Comparison of ENCODE assay signal across 8 mouse cellular contexts in genomic region chr12:55493381-55493780, GRCm38 (mm10). TPM values are rescaled to one million over a fixed set of nuclear protein-coding genes. Genes with fewer than 3 reads are reported as not detected.
DNase-seq lines count a peak whose midpoint lies in the region; ATAC-seq and TF ChIP-seq lines count a peak whose summit lies in the region.

No protein-coding gene starts in this region.

- peaks cover 23% of the 10 kb centered on the region for H3K36me3 ChIP-seq in kidney, embryonic 16.5 days (ENCODE audit: insufficient read depth, low read length)
- H3K36me3 ChIP-seq in embryonic facial prominence, embryonic 14.5 days (ENCODE audit: control insufficient read depth, insufficient read depth, low read length), result peaks cover 29% of the 10 kb centered on the region
- peaks cover 9% of the 10 kb centered on the region; the same call in 1 of the 2 replicates for H3K36me3 ChIP-seq in hindbrain, postnatal 0 days (ENCODE audit: insufficient read depth, low read length)

- H3K9me3 ChIP-seq in kidney, embryonic 16.5 days (ENCODE audit: low read length), result no peaks in the 10 kb centered on the region
- H3K9me3 ChIP-seq in embryonic facial prominence, embryonic 14.5 days (ENCODE audit: control insufficient read depth, low read length), result no peaks in the 10 kb centered on the region
- no peaks in the 10 kb centered on the region for H3K9me3 ChIP-seq in hindbrain, postnatal 0 days (ENCODE audit: low read length)

- peak overlapping the region; percentile 75 for H3K4me2 ChIP-seq in kidney, embryonic 16.5 days (replicated peaks; ENCODE audit: low read depth, low read length)
- peak overlapping the region; percentile 63 for H3K4me2 ChIP-seq in embryonic facial prominence, embryonic 14.5 days (ENCODE audit: low read depth, low read length)
- peak overlapping the region; percentile 89 for H3K4me2 ChIP-seq in hindbrain, postnatal 0 days (ENCODE audit: low read depth, low read length)

- WGBS in kidney, embryonic 16.5 days, result 38% methylated on average over 8 of the region's 8 CpGs
- 23% methylated on average over 8 of the region's 8 CpGs for WGBS in embryonic facial prominence, embryonic 14.5 days
- 43% methylated on average over 8 of the region's 8 CpGs for WGBS in hindbrain, postnatal 0 days
- 51% methylated on average over 8 of the region's 8 CpGs for WGBS in lung, adult 2 months

- H3K27ac ChIP-seq in kidney, embryonic 16.5 days (ENCODE audit: low read length), result peak overlapping the region; percentile 100
- H3K27ac ChIP-seq in embryonic facial prominence, embryonic 14.5 days (replicated peaks; ENCODE audit: low read depth, low read length), result peak overlapping the region; percentile 100
- H3K27ac ChIP-seq in hindbrain, postnatal 0 days, result peak overlapping the region; percentile 99; the same call in 1 of the 2 replicates

- H3K27me3 ChIP-seq in kidney, embryonic 16.5 days (ENCODE audit: insufficient read depth, low read length), result no peaks in the 10 kb centered on the region
- no peaks in the 10 kb centered on the region for H3K27me3 ChIP-seq in embryonic facial prominence, embryonic 14.5 days (replicated peaks; ENCODE audit: control insufficient read depth, insufficient read depth, low read length)
- no peaks in the 10 kb centered on the region for H3K27me3 ChIP-seq in hindbrain, postnatal 0 days (ENCODE audit: insufficient read depth, low read length)

- H3K4me1 ChIP-seq in kidney, embryonic 16.5 days (ENCODE audit: insufficient read depth, low read length), result peaks cover 31% of the 10 kb centered on the region
- peaks cover 23% of the 10 kb centered on the region for H3K4me1 ChIP-seq in embryonic facial prominence, embryonic 14.5 days (ENCODE audit: control insufficient read depth, insufficient read depth, low read length)
- H3K4me1 ChIP-seq in hindbrain, postnatal 0 days (ENCODE audit: insufficient read depth, low read length), result 0 out of 2 replicates have a peak, but pooled peaks cover 8% of the 10 kb centered on the region
- peaks cover 19% of the 10 kb centered on the region for H3K4me1 ChIP-seq in lung, adult 2 months (ENCODE audit: control insufficient read depth, insufficient read depth, low read length)

- no peak for ATAC-seq in kidney, embryonic 16.5 days (ENCODE audit: low FRiP score, low TSS enrichment)
- ATAC-seq in embryonic facial prominence, embryonic 14.5 days (ENCODE audit: low read depth), result no peak
- ATAC-seq in hindbrain, postnatal 0 days, result no peak

- no peak for TF ChIP-seq POLR2A in lung, adult 2 months (IDR thresholded peaks at IDR 0.05; ENCODE audit: borderline replicate concordance, extremely low read depth, low read depth, low read length)

- no peak for DNase-seq in kidney, adult 9 months
- DNase-seq in embryonic facial prominence, embryonic 14.5 days (ENCODE audit: low spot score), result no peak
- DNase-seq in hindbrain, postnatal 0 days (ENCODE audit: low spot score), result no peak
- peak; percentile 26 for DNase-seq in naive thymus-derived CD4-positive, alpha-beta T cell, adult 2 months (ENCODE audit: low read depth)
- no peak for DNase-seq in cerebellum, postnatal 25 days
- no peak for DNase-seq in spleen, postnatal 36 days (ENCODE audit: low spot score in 2 of 2)
- no peak for DNase-seq in lung, adult 2 months

- H3K4me3 ChIP-seq in kidney, embryonic 16.5 days (ENCODE audit: low read length), result peak overlapping the region; percentile 92
- peak overlapping the region; percentile 91 for H3K4me3 ChIP-seq in embryonic facial prominence, embryonic 14.5 days (ENCODE audit: low read depth, low read length)
- H3K4me3 ChIP-seq in hindbrain, postnatal 0 days (ENCODE audit: low read length), result peak overlapping the region; percentile 96
- no peak overlapping the region for H3K4me3 ChIP-seq in lung, adult 2 months (replicated peaks; ENCODE audit: extremely low read depth, low read depth, low read length)

- H3K9ac ChIP-seq in kidney, embryonic 16.5 days (replicated peaks; ENCODE audit: low read length), result peak overlapping the region; percentile 99
- H3K9ac ChIP-seq in embryonic facial prominence, embryonic 14.5 days (ENCODE audit: low read depth, low read length), result peak overlapping the region; percentile 98
- H3K9ac ChIP-seq in hindbrain, postnatal 0 days (replicated peaks; ENCODE audit: low read length), result peak overlapping the region; percentile 95

- TF ChIP-seq CTCF in hindbrain, postnatal 0 days (IDR thresholded peaks at IDR 0.05; ENCODE audit: low read depth), result no peak
- TF ChIP-seq CTCF in lung, adult 2 months (IDR thresholded peaks at IDR 0.05; ENCODE audit: insufficient read depth, low read length), result no peak

RNA-seq across cellular contexts. Expression of gene Nfkbia, which starts 0.9 kb away (rescaled TPM):
- polyA plus RNA-seq in kidney, embryonic 16.5 days (2015; fragmentation: Nextera tagmentation; extraction: Ambion mirVana), result 84.8 and 94.7 TPM in 2 replicates
- polyA plus RNA-seq in embryonic facial prominence, embryonic 14.5 days (2014; fragmentation: Nextera tagmentation; extraction: Ambion mirVana), result 101 and 102 TPM in 2 replicates
- 52.4 and 79.0 TPM in 2 replicates for total RNA-seq in hindbrain, postnatal 0 days (2014; rRNA removed)
- polyA plus RNA-seq in hindbrain, postnatal 0 days (2015; fragmentation: Nextera tagmentation; extraction: Ambion mirVana), result 81.5 and 86.6 TPM in 2 replicates
- 282 and 367 TPM in 2 replicates for polyA plus RNA-seq in lung, adult 2 months (2012; rRNA removed)
